Mouse (Mus musculus): ENCODE data around the gene Taf1b. TPM values are rescaled to one million over a fixed set of nuclear protein-coding genes. Genes with fewer than 3 reads are reported as not detected.

Taf1b gene
- 2.9 TPM for polyA plus RNA-seq (2015; fragmentation: Illumina TruSeq; extraction: RNeasy Lipid Tissue Mini Kit (QIAGEN cat#74804); ENCODE audit: insufficient read depth, low read depth, low replicate concordance)

DNA sequence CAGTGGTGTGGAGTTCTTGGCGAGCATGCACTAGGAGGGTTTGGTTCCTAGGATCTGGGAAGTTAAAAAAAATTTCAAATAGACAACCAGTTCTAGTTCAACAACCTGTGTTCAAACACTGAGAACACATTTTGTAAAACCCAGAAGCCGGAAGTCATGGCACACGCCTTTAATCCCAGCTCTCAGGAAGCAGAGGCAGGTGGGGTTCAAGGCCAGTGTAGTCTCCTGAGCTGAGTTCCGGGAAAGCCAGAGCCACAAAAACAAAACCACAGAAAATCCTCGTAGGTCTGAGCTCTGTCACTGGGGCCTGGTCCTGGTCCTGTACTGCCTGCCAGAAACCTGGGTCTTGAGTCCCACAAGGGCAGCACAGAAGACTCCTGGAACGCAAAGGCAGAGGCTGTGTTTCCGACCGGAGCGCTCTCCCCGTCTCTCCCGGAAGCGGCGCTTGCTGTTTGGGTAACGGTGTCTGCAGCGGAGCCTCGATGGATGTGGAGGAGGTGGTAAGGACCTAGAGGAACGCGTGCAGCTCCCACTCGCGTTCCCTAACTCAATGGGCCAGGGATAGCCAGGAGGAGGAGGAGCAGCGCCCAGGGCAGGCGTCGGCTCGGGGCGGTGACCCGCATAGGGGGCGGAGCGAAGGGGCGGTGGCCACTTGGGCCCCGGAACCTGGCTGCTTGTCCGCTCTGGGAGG, at the start of gene Taf1b:
TSS of gene Taf1b (plus strand) at position 210 of the 691 bp plus-strand sequence.

GRCm38 (mm10) chr12:24571523-24572392, 73.6 kb downstream of the Taf1b start, which contains the start of gene Grhl1:
TSS of gene Grhl1 (plus strand) at chr12:24572283.

Other genes starting within 250 kb of the Taf1b start
- gene Grhl1, start 73.9 kb downstream of the Taf1b start, polyA plus RNA-seq (2015; fragmentation: Illumina TruSeq; extraction: RNeasy Lipid Tissue Mini Kit (QIAGEN cat#74804); ENCODE audit: insufficient read depth, low read depth, low replicate concordance) = 1.3 TPM
- 3.5 TPM for gene Klf11, start 152.9 kb downstream of the Taf1b start, polyA plus RNA-seq (2015; fragmentation: Illumina TruSeq; extraction: RNeasy Lipid Tissue Mini Kit (QIAGEN cat#74804); ENCODE audit: insufficient read depth, low read depth, low replicate concordance)
- gene Cys1, start 183.5 kb downstream of the Taf1b start, polyA plus RNA-seq (2015; fragmentation: Illumina TruSeq; extraction: RNeasy Lipid Tissue Mini Kit (QIAGEN cat#74804); ENCODE audit: insufficient read depth, low read depth, low replicate concordance) = 6.5 TPM
- 2.7 TPM for gene Rrm2, start 209.9 kb downstream of the Taf1b start, polyA plus RNA-seq (2015; fragmentation: Illumina TruSeq; extraction: RNeasy Lipid Tissue Mini Kit (QIAGEN cat#74804); ENCODE audit: insufficient read depth, low read depth, low replicate concordance)